Mouse (Mus musculus): ENCODE results near the gene Sgca.

Gene Sgca

GRCm38 (mm10) chr11:94976199-94976598, at the start of gene Sgca:
Gene Sgca, minus strand, starts transcription at chr11:94976327.
- DNase-seq (ENCODE audit: low read depth) = no peak

GRCm38 (mm10) chr11:95025227-95026012, 49.3 kb upstream of the Sgca start:
- no peak for DNase-seq (ENCODE audit: low read depth)

GRCm38 (mm10) chr11:95024439-95025184, 48.5 kb upstream of the Sgca start:
- no peak for DNase-seq (ENCODE audit: low read depth)

- no peak for DNase-seq (ENCODE audit: low read depth)
Measured at GRCm38 (mm10) chr11:95023481-95023880, 47.4 kb upstream of the Sgca start.

- DNase-seq (ENCODE audit: low read depth) = no peak
Measured at GRCm38 (mm10) chr11:95022237-95022992, 46.3 kb upstream of the Sgca start.

- no peak for DNase-seq (ENCODE audit: low read depth)
Measured at GRCm38 (mm10) chr11:95015484-95015883, 39.4 kb upstream of the Sgca start.

GRCm38 (mm10) chr11:95012487-95012886, 36.4 kb upstream of the Sgca start:
- no peak for DNase-seq (ENCODE audit: low read depth)

- DNase-seq (ENCODE audit: low read depth) = no peak
Measured at GRCm38 (mm10) chr11:95012075-95012474, 35.9 kb upstream of the Sgca start.

GRCm38 (mm10) chr11:95011416-95011815, 35.3 kb upstream of the Sgca start:
- DNase-seq (ENCODE audit: low read depth) = peak; percentile 10

GRCm38 (mm10) chr11:95010841-95011403, 34.8 kb upstream of the Sgca start:
- peak; percentile 14 for DNase-seq (ENCODE audit: low read depth)

GRCm38 (mm10) chr11:95010141-95010739, 34.1 kb upstream of the Sgca start:
- DNase-seq (ENCODE audit: low read depth) = peak; percentile 24

GRCm38 (mm10) chr11:95009629-95010014, 33.5 kb upstream of the Sgca start, which contains the start of gene Samd14:
Gene Samd14, plus strand, starts transcription at chr11:95009879.
- peak; percentile 47 for DNase-seq (ENCODE audit: low read depth)

GRCm38 (mm10) chr11:95008661-95009628, 32.8 kb upstream of the Sgca start:
- DNase-seq (ENCODE audit: low read depth) = peak; percentile 27

GRCm38 (mm10) chr11:95007418-95007817, 31.3 kb upstream of the Sgca start:
- DNase-seq (ENCODE audit: low read depth) = peak; percentile 8

- DNase-seq (ENCODE audit: low read depth) = peak; percentile 70
Measured at GRCm38 (mm10) chr11:95006525-95007219, 30.5 kb upstream of the Sgca start.

- DNase-seq (ENCODE audit: low read depth) = no peak
Measured at GRCm38 (mm10) chr11:95006038-95006437, 29.9 kb upstream of the Sgca start.

GRCm38 (mm10) chr11:95004937-95005198, 28.7 kb upstream of the Sgca start:
- DNase-seq (ENCODE audit: low read depth) = no peak

GRCm38 (mm10) chr11:95004136-95004936, 28.2 kb upstream of the Sgca start:
- no peak for DNase-seq (ENCODE audit: low read depth)

- no peak for DNase-seq (ENCODE audit: low read depth)
Measured at GRCm38 (mm10) chr11:95002705-95003104, 26.6 kb upstream of the Sgca start.
